Mouse (Mus musculus): ENCODE measurements around the gene Npas3.

Npas3 gene

GRCm38 (mm10) chr12:53410647-53411046 is 162.2 kb downstream of the Npas3 start:
- DNase-seq (ENCODE audit: low read depth) = no peak

GRCm38 (mm10) chr12:53416096-53416495 is 167.6 kb downstream of the Npas3 start:
- DNase-seq (ENCODE audit: low read depth) = no peak

GRCm38 (mm10) chr12:53421701-53422100 is 173.2 kb downstream of the Npas3 start:
- peak; percentile 72 for DNase-seq (ENCODE audit: low read depth)

- peak; percentile 41 for DNase-seq (ENCODE audit: low read depth)
Measured at GRCm38 (mm10) chr12:53423631-53424030, 175.2 kb downstream of the Npas3 start.

- no peak for DNase-seq (ENCODE audit: low read depth)
Measured at GRCm38 (mm10) chr12:53426006-53426405, 177.5 kb downstream of the Npas3 start.

GRCm38 (mm10) chr12:53427153-53427552 is 178.7 kb downstream of the Npas3 start:
- DNase-seq (ENCODE audit: low read depth) = no peak

- DNase-seq (ENCODE audit: low read depth) = no peak
Measured at GRCm38 (mm10) chr12:53442029-53442428, 193.6 kb downstream of the Npas3 start.

GRCm38 (mm10) chr12:53447469-53447868 is 199.0 kb downstream of the Npas3 start:
- no peak for DNase-seq (ENCODE audit: low read depth)

- no peak for DNase-seq (ENCODE audit: low read depth)
Measured at GRCm38 (mm10) chr12:53448040-53448439, 199.6 kb downstream of the Npas3 start.

GRCm38 (mm10) chr12:53467549-53467948 is 219.1 kb downstream of the Npas3 start:
- no peak for DNase-seq (ENCODE audit: low read depth)

- no peak for DNase-seq (ENCODE audit: low read depth)
Measured at GRCm38 (mm10) chr12:53474486-53474885, 226.0 kb downstream of the Npas3 start.

GRCm38 (mm10) chr12:53484924-53485323 is 236.4 kb downstream of the Npas3 start:
- DNase-seq (ENCODE audit: low read depth) = no peak

GRCm38 (mm10) chr12:53496386-53496785 is 247.9 kb downstream of the Npas3 start:
- no peak for DNase-seq (ENCODE audit: low read depth)

GRCm38 (mm10) chr12:53514885-53515284 is 266.4 kb downstream of the Npas3 start:
- DNase-seq (ENCODE audit: low read depth) = no peak

GRCm38 (mm10) chr12:53519556-53519955 is 271.1 kb downstream of the Npas3 start:
- DNase-seq (ENCODE audit: low read depth) = no peak

GRCm38 (mm10) chr12:53522631-53523030 is 274.2 kb downstream of the Npas3 start:
- DNase-seq (ENCODE audit: low read depth) = no peak

GRCm38 (mm10) chr12:53527046-53527445 is 278.6 kb downstream of the Npas3 start:
- no peak for DNase-seq (ENCODE audit: low read depth)

GRCm38 (mm10) chr12:53529345-53529744 is 280.9 kb downstream of the Npas3 start:
- no peak for DNase-seq (ENCODE audit: low read depth)

GRCm38 (mm10) chr12:53536816-53537215 is 288.3 kb downstream of the Npas3 start:
- DNase-seq (ENCODE audit: low read depth) = no peak

GRCm38 (mm10) chr12:53556359-53556758 is 307.9 kb downstream of the Npas3 start:
- no peak for DNase-seq (ENCODE audit: low read depth)

GRCm38 (mm10) chr12:53558259-53558658 is 309.8 kb downstream of the Npas3 start:
- no peak for DNase-seq (ENCODE audit: low read depth)

GRCm38 (mm10) chr12:53566712-53567387 is 318.4 kb downstream of the Npas3 start:
- no peak for DNase-seq (ENCODE audit: low read depth)

GRCm38 (mm10) chr12:53581181-53581580 is 332.7 kb downstream of the Npas3 start:
- DNase-seq (ENCODE audit: low read depth) = no peak

GRCm38 (mm10) chr12:53587249-53587648 is 338.8 kb downstream of the Npas3 start:
- DNase-seq (ENCODE audit: low read depth) = no peak
